Mouse (Mus musculus) thymus, adult 18-20 months (tissue): ENCODE results near the gene Slc17a5.
"Not testable (repeated sequence)": the region's sequence is repeated elsewhere in the genome, so short reads cannot be mapped to it uniquely, and the experiment has no call there.

ENCODE experiments used
- DNase-seq, 2 experiments: peaks; one replicate each; pipeline ENCODE4 v3.0.0; 2022; ENCODE audit warnings: mixed read lengths in 2 of 2

Slc17a5 gene

GRCm38 (mm10) chr9:78514681-78515080 lies 73.2 kb downstream of the Slc17a5 start:
- DNase-seq, result no peak

GRCm38 (mm10) chr9:78513776-78514500 lies 73.9 kb downstream of the Slc17a5 start:
- DNase-seq, result no peak

- no peak for DNase-seq
Measured at GRCm38 (mm10) chr9:78511705-78512104, 76.1 kb downstream of the Slc17a5 start.

GRCm38 (mm10) chr9:78508106-78508786 lies 79.6 kb downstream of the Slc17a5 start:
- no peak for DNase-seq

GRCm38 (mm10) chr9:78506722-78507077 lies 81.1 kb downstream of the Slc17a5 start:
- DNase-seq, result no peak

- DNase-seq, result no peak
Measured at GRCm38 (mm10) chr9:78506002-78506721, 81.7 kb downstream of the Slc17a5 start.

- no peak for DNase-seq
Measured at GRCm38 (mm10) chr9:78505223-78505622, 82.6 kb downstream of the Slc17a5 start.

- no peak for DNase-seq
Measured at GRCm38 (mm10) chr9:78504679-78505078, 83.2 kb downstream of the Slc17a5 start.

- no peak for DNase-seq
Measured at GRCm38 (mm10) chr9:78504133-78504532, 83.7 kb downstream of the Slc17a5 start.

- no peak for DNase-seq
Measured at GRCm38 (mm10) chr9:78503223-78504079, 84.4 kb downstream of the Slc17a5 start.

- DNase-seq, result no peak
Measured at GRCm38 (mm10) chr9:78501284-78501683, 86.6 kb downstream of the Slc17a5 start.

- DNase-seq, result no peak
Measured at GRCm38 (mm10) chr9:78500386-78500785, 87.5 kb downstream of the Slc17a5 start.

- no peak for DNase-seq
Measured at GRCm38 (mm10) chr9:78493171-78493570, 94.7 kb downstream of the Slc17a5 start.

- no peak for DNase-seq
Measured at GRCm38 (mm10) chr9:78492254-78492653, 95.6 kb downstream of the Slc17a5 start.

- no peak for DNase-seq
Measured at GRCm38 (mm10) chr9:78491169-78491568, 96.7 kb downstream of the Slc17a5 start.

- DNase-seq, result peak; percentile 40 to 43
Measured at GRCm38 (mm10) chr9:78488890-78489420, 98.9 kb downstream of the Slc17a5 start, which contains the start of gene Eef1a1. Eef1a1 (minus strand) TSS chr9:78489151.

GRCm38 (mm10) chr9:78488021-78488420 lies 99.8 kb downstream of the Slc17a5 start:
- DNase-seq, result not testable (repeated sequence)
